Mouse (Mus musculus): ENCODE data around the gene Gm11273. TPM values are rescaled to one million over a fixed set of nuclear protein-coding genes. Genes with fewer than 3 reads are reported as not detected.
"Not testable (repeated sequence)": the region's sequence is repeated elsewhere in the genome, so short reads cannot be mapped to it uniquely, and the experiment has no call there.

Gm11273 gene
- polyA plus RNA-seq, 1 experiment from 2014 or later, result 5.6 TPM

DNA sequence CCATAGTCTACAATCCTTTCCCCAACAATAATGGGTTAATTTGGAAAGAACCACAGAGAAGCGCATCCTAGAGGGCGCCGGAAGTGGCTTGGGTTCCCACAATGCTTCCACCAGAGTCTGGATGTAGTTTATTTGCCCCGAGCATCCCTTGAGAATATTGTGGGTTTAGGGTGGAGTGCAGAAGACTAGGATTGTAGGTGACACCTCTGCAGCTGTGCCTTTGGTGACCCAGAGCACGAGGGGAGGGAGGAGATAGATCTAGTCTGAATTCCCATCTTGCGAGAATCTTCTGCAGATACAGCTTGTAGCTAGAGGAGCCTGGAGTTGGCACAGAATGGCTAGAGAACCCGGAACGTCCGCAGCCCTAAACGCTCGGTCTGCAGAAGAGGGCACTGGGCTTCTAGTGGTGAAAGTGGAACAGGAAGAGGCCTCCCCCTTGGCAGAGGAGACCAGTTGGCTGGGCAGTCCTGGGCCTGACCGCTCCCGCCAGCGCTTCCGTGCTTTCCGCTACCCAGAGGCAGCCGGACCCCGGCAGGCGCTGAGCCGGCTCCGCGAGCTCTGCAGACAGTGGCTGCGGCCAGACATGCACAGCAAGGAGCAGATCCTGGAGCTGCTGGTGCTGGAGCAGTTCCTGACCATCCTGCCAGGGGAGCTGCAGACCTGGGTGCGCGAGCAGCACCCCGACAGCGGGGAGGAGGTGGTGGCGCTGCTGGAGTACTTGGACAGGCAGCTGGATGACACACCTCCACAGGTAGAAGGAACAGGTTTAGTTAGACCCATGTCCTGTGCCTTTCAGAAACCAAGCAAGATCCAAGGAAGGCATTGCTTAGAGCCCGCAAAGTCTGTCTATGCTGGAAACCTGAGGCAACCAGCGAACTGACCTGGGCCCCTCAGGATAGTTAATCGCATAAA is 22.2 kb downstream of the Gm11273 start, which contains the start of the genes Zkscan4 and Gm10065:
Gene Zkscan4 (plus strand): TSS at position 149 of the 912 bp plus-strand sequence.
Gene Gm10065 (minus strand): TSS at position 683 of the 912 bp plus-strand sequence.
- H3K9me3 ChIP-seq (replicated peaks); H3K4me1 ChIP-seq; H3K27me3 ChIP-seq; H3K36me3 ChIP-seq: not testable (repeated sequence)
- Histone ChIP-seq H3K27ac (replicated peaks) (peak within 1 kb of the TSS; percentile 78), H3K4me3 (replicated peaks) (peak within 1 kb of the TSS; percentile 56), H3K4me2 (replicated peaks) (peak within 1 kb of the TSS; percentile 56), H3K9ac (peak within 1 kb of the TSS; percentile 33)
- 2% methylated on average over 31 of the region's 31 CpGs for WGBS
- ATAC-seq (ENCODE audit: insufficient number of reproducible peaks, low FRiP score, low TSS enrichment, low read depth), result peak; percentile 78

DNA sequence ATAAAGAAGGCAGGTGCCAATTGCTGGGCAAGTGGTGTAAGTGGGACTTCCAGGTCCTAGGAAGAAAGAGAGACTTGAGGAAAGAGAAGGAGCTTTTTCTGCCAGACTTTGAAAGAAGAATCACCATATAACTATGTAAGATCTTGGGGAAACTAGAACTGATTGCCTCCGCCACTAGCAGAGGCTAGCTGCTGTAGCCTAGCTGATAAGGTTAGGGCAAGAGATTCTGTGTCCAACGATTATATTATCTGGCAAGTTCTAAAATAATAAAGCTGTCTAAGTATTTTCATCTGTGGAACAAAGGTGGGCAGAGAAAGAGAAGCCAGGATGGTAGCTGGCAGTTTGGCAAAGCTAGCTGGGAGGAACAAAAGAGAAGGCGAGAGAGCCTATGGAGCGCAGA is 28.8 kb downstream of the Gm11273 start:
- no peaks in the 10 kb centered on the region for H3K36me3 ChIP-seq
- H3K4me1 ChIP-seq, result 0 out of 2 replicates have a peak, but pooled peaks cover 4% of the 10 kb centered on the region
- no peak overlapping the region for H3K4me2 ChIP-seq (replicated peaks)
- no peak for ATAC-seq (ENCODE audit: insufficient number of reproducible peaks, low FRiP score, low TSS enrichment, low read depth)
- 26% methylated on average over 4 of the region's 4 CpGs for WGBS
- H3K27ac ChIP-seq (replicated peaks), result no peak overlapping the region
- H3K27me3 ChIP-seq, result no peaks in the 10 kb centered on the region; the same call in 1 of the 2 replicates
- no peaks in the 10 kb centered on the region for H3K9me3 ChIP-seq (replicated peaks)
- H3K4me3 ChIP-seq (replicated peaks), result no peak overlapping the region
- H3K9ac ChIP-seq, result no peak overlapping the region

GRCm38 (mm10) chr13:21469097-21469496 is 32.1 kb downstream of the Gm11273 start:
- no peaks in the 10 kb centered on the region; the same call in 1 of the 2 replicates for H3K27me3 ChIP-seq
- H3K9ac ChIP-seq, result no peak overlapping the region
- no peaks in the 10 kb centered on the region for H3K36me3 ChIP-seq
- H3K4me1 ChIP-seq, result 0 out of 2 replicates have a peak, but pooled peaks cover 4% of the 10 kb centered on the region
- no peaks in the 10 kb centered on the region for H3K9me3 ChIP-seq (replicated peaks)
- peak overlapping the region; percentile 88 for H3K4me2 ChIP-seq (replicated peaks)
- no peak for ATAC-seq (ENCODE audit: insufficient number of reproducible peaks, low FRiP score, low TSS enrichment, low read depth)
- H3K27ac ChIP-seq (replicated peaks), result no peak overlapping the region
- H3K4me3 ChIP-seq (replicated peaks), result peak overlapping the region; percentile 63
- 24% methylated on average over 9 of the region's 9 CpGs for WGBS

GRCm38 (mm10) chr13:21468061-21469019 is 32.9 kb downstream of the Gm11273 start, which contains the start of gene Nkapl:
TSS of gene Nkapl (minus strand) at chr13:21468509.
- peak; percentile 95 for ATAC-seq (ENCODE audit: insufficient number of reproducible peaks, low FRiP score, low TSS enrichment, low read depth)
- no peaks in the 10 kb centered on the region for H3K9me3 ChIP-seq (replicated peaks)
- H3K27ac ChIP-seq (replicated peaks), result no peak within 1 kb of the TSS
- H3K4me2 ChIP-seq (replicated peaks), result peak within 1 kb of the TSS; percentile 88
- peak within 1 kb of the TSS; percentile 63 for H3K4me3 ChIP-seq (replicated peaks)
- WGBS, result under 1% methylated on average over 54 of the region's 54 CpGs
- no peaks in the 10 kb centered on the region; the same call in 1 of the 2 replicates for H3K27me3 ChIP-seq
- H3K4me1 ChIP-seq, result 0 out of 2 replicates have a peak, but pooled peaks cover 4% of the 10 kb centered on the region
- H3K9ac ChIP-seq, result peak within 1 kb of the TSS; percentile 45
- no peaks in the 10 kb centered on the region for H3K36me3 ChIP-seq

- no peaks in the 10 kb centered on the region for H3K36me3 ChIP-seq
- no peak overlapping the region for H3K4me2 ChIP-seq (replicated peaks)
- WGBS, result 85% methylated on average over 10 of the region's 10 CpGs
- H3K27me3 ChIP-seq, result no peaks in the 10 kb centered on the region; the same call in 1 of the 2 replicates
- H3K4me1 ChIP-seq, result 0 out of 2 replicates have a peak, but pooled peaks cover 4% of the 10 kb centered on the region
- no peak overlapping the region for H3K9ac ChIP-seq
- H3K27ac ChIP-seq (replicated peaks), result no peak overlapping the region
- no peak for ATAC-seq (ENCODE audit: insufficient number of reproducible peaks, low FRiP score, low TSS enrichment, low read depth)
- H3K9me3 ChIP-seq (replicated peaks), result no peaks in the 10 kb centered on the region
- no peak overlapping the region for H3K4me3 ChIP-seq (replicated peaks)
These were observed 33.9 kb downstream of the Gm11273 start for GRCm38 (mm10) chr13:21467336-21467735.

- ATAC-seq (ENCODE audit: insufficient number of reproducible peaks, low FRiP score, low TSS enrichment, low read depth); H3K27me3 ChIP-seq; H3K4me1 ChIP-seq; H3K4me2 ChIP-seq (replicated peaks); H3K9me3 ChIP-seq (replicated peaks); H3K9ac ChIP-seq; H3K27ac ChIP-seq (replicated peaks); H3K36me3 ChIP-seq; H3K4me3 ChIP-seq (replicated peaks): not testable (repeated sequence)
- 43% methylated on average over 9 of the region's 9 CpGs for WGBS
These were observed 38.7 kb downstream of the Gm11273 start for GRCm38 (mm10) chr13:21462516-21462915.

GRCm38 (mm10) chr13:21456347-21456746 is 44.9 kb downstream of the Gm11273 start:
- H3K9ac ChIP-seq, result no peak overlapping the region
- 0 out of 2 replicates have a peak, but pooled peaks cover 3% of the 10 kb centered on the region for H3K27me3 ChIP-seq
- WGBS, result 5% methylated on average over 4 of the region's 4 CpGs
- H3K36me3 ChIP-seq, result 0 out of 2 replicates have a peak, but pooled peaks cover 2% of the 10 kb centered on the region
- H3K4me1 ChIP-seq, result peaks cover 12% of the 10 kb centered on the region; the same call in 1 of the 2 replicates
- H3K27ac ChIP-seq (replicated peaks), result no peak overlapping the region
- no peak for ATAC-seq (ENCODE audit: insufficient number of reproducible peaks, low FRiP score, low TSS enrichment, low read depth)
- H3K9me3 ChIP-seq (replicated peaks), result no peaks in the 10 kb centered on the region
- no peak overlapping the region for H3K4me2 ChIP-seq (replicated peaks)
- no peak overlapping the region for H3K4me3 ChIP-seq (replicated peaks)

DNA sequence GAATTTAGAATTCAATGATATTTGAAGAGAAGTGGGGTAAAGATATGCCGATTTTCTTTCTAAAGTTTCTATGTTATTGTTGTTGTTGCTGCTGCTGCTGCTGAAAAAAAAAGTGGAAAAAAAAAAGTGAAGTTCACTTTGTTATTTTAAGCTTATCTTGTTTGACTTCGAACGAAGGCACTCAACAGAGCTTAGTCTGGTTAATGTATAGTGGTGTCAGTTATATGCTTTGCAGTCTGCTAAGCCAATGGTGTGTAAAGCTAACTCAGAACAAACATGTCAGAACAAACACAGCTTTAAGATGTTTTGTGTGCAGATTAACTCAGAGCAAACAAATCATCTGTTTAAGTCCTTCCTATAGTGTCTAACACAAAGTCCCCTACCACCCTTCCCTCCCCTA is 47.1 kb downstream of the Gm11273 start:
- Histone ChIP-seq H3K4me3 (replicated peaks) (no peak overlapping the region), H3K4me2 (replicated peaks) (peak overlapping the region; percentile 58; the same call in 1 of the 2 replicates), H3K36me3 (peaks cover 8% of the 10 kb centered on the region; the same call in 1 of the 2 replicates), H3K27ac (replicated peaks) (no peak overlapping the region), H3K4me1 (peaks cover 12% of the 10 kb centered on the region; the same call in 1 of the 2 replicates), H3K27me3 (0 out of 2 replicates have a peak, but pooled peaks cover 3% of the 10 kb centered on the region), H3K9ac (no peak overlapping the region), H3K9me3 (replicated peaks) (no peaks in the 10 kb centered on the region)
- ATAC-seq (ENCODE audit: insufficient number of reproducible peaks, low FRiP score, low TSS enrichment, low read depth), result no peak
- 91% methylated on average over 3 of the region's 3 CpGs for WGBS

GRCm38 (mm10) chr13:21453449-21453848 is 47.8 kb downstream of the Gm11273 start, which contains the start of gene Zscan26:
TSS of gene Zscan26 (minus strand) at chr13:21453730.
- Histone ChIP-seq H3K27me3 (0 out of 2 replicates have a peak, but pooled peaks cover 3% of the 10 kb centered on the region), H3K4me3 (replicated peaks) (peak within 1 kb of the TSS; percentile 68), H3K36me3 (peaks cover 10% of the 10 kb centered on the region; the same call in 1 of the 2 replicates), H3K9me3 (replicated peaks) (no peaks in the 10 kb centered on the region), H3K4me2 (replicated peaks) (peak within 1 kb of the TSS; percentile 58), H3K4me1 (peaks cover 12% of the 10 kb centered on the region; the same call in 1 of the 2 replicates), H3K9ac (peak within 1 kb of the TSS; percentile 55), H3K27ac (replicated peaks) (peak within 1 kb of the TSS; percentile 83)
- peak; percentile 88 for ATAC-seq (ENCODE audit: insufficient number of reproducible peaks, low FRiP score, low TSS enrichment, low read depth)
- under 1% methylated on average over 23 of the region's 23 CpGs for WGBS

DNA sequence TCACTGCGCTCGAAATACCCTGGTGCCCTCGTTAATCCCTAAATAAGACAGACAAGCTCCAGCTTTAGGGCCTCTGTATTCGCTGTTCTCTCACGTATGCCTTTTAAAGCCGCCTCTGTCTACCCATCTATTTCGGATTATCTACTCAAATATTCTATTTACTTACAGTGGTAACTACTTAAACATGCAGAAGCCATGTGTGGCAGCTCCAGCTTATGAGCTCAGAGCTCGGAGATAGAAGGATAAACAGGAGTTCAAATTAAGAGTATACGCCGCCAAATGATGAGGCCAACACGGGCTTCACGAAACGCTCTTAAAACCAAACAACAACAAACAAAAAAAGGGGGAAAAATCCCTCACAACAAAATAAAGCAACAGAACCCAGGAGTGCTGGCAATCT is 48.2 kb downstream of the Gm11273 start:
- 2% methylated on average over 13 of the region's 13 CpGs for WGBS
- peaks cover 14% of the 10 kb centered on the region for H3K36me3 ChIP-seq
- H3K4me1 ChIP-seq, result peaks cover 12% of the 10 kb centered on the region; the same call in 1 of the 2 replicates
- H3K4me3 ChIP-seq (replicated peaks), result peak overlapping the region; percentile 68
- peak overlapping the region; percentile 58 for H3K4me2 ChIP-seq (replicated peaks)
- H3K9ac ChIP-seq, result peak overlapping the region; percentile 55
- H3K9me3 ChIP-seq (replicated peaks), result no peaks in the 10 kb centered on the region
- no peak for ATAC-seq (ENCODE audit: insufficient number of reproducible peaks, low FRiP score, low TSS enrichment, low read depth)
- 0 out of 2 replicates have a peak, but pooled peaks cover 3% of the 10 kb centered on the region for H3K27me3 ChIP-seq
- peak overlapping the region; percentile 83 for H3K27ac ChIP-seq (replicated peaks)

All from embryonic facial prominence, embryonic 15.5 days (tissue).